ENCODE assay signal across 8 mouse cellular contexts in the genomic region with DNA sequence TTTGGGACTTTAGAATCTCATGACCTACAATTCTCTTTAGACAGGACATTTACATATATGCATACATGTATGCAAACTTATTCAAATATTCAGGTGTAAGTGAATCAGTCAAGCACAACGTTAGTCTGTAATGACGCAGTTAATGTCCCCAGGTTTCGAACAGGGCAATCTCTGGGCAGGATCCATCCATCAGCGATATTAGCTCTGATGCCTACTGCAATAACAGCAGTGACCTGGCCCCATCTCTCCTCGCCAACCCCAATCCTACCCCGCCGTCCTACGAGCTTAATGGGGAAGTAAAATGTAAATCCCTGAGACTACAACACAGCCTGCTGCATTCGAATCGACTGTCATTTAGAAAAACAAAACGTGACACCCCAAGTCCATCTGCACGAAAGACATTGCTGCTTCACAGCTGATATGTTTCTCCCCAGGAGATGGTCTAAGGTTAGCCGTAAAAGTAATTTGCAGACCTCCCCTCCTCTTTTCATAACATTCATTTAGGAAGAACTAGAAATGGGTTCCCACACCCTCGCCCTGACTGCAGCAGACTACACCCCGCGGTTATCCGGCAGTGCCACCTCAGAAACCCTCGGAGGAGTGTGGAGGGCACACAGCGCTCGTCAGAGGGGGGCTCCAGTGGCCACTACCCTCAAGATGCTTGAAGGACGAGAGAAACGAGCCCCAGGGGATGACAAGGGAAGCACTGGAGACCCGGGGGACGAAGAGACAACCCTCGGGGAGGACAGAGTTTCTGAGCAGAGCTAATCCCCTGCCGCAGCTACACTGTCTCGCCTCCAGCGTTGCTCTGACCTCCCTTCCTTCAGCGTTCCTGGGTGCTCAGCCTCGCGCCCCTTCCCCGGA. TPM values are rescaled to one million over a fixed set of nuclear protein-coding genes. Genes with fewer than 3 reads are reported as not detected.
A peak's percentile ranks its signal among the peaks of the same experiment; 100 is the strongest.
DNase-seq lines count a peak whose midpoint lies in the region; ATAC-seq and TF ChIP-seq lines count a peak whose summit lies in the region.

No protein-coding gene starts in this region.

- H3K27me3 ChIP-seq in forebrain, postnatal 0 days (ENCODE audit: insufficient read depth, low read length): no peaks in the 10 kb centered on the region
- H3K27me3 ChIP-seq in limb, embryonic 10.5 days (ENCODE audit: low read depth, poor library complexity, severe bottlenecking): no peaks in the 10 kb centered on the region
- no peaks in the 10 kb centered on the region for H3K27me3 ChIP-seq in midbrain, embryonic 15.5 days (replicated peaks)

- peak overlapping the region; percentile 88 for H3K27ac ChIP-seq in forebrain, postnatal 0 days (ENCODE audit: low read depth, low read length)
- peak overlapping the region; percentile 92 for H3K27ac ChIP-seq in limb, embryonic 10.5 days
- H3K27ac ChIP-seq in midbrain, embryonic 15.5 days: peak overlapping the region; percentile 90

- no peaks in the 10 kb centered on the region for H3K9me3 ChIP-seq in forebrain, postnatal 0 days (ENCODE audit: low read length)
- no peaks in the 10 kb centered on the region for H3K9me3 ChIP-seq in limb, embryonic 10.5 days (replicated peaks)
- no peaks in the 10 kb centered on the region for H3K9me3 ChIP-seq in midbrain, embryonic 15.5 days

- WGBS in forebrain, postnatal 0 days: 2% methylated on average over 29 of the region's 32 CpGs
- 2% methylated on average over 32 of the region's 32 CpGs for WGBS in limb, embryonic 10.5 days
- WGBS in midbrain, embryonic 15.5 days: under 1% methylated on average over 32 of the region's 32 CpGs

- peak; percentile 81 for ATAC-seq in forebrain, postnatal 0 days
- peak; percentile 85 for ATAC-seq in midbrain, embryonic 15.5 days (replicated peaks)

- H3K9ac ChIP-seq in forebrain, postnatal 0 days: peak overlapping the region; percentile 92
- peak overlapping the region; percentile 91 for H3K9ac ChIP-seq in midbrain, embryonic 15.5 days

- H3K4me1 ChIP-seq in forebrain, postnatal 0 days (ENCODE audit: insufficient read depth): peaks cover 16% of the 10 kb centered on the region; the same call in 1 of the 2 replicates
- peaks cover 17% of the 10 kb centered on the region for H3K4me1 ChIP-seq in limb, embryonic 10.5 days
- peaks cover 25% of the 10 kb centered on the region for H3K4me1 ChIP-seq in midbrain, embryonic 15.5 days

- no peaks in the 10 kb centered on the region for H3K36me3 ChIP-seq in forebrain, postnatal 0 days (ENCODE audit: insufficient read depth)
- no peaks in the 10 kb centered on the region for H3K36me3 ChIP-seq in limb, embryonic 10.5 days
- H3K36me3 ChIP-seq in midbrain, embryonic 15.5 days (replicated peaks): no peaks in the 10 kb centered on the region

- H3K4me3 ChIP-seq in forebrain, postnatal 0 days (ENCODE audit: low read depth, low read length): peak overlapping the region; percentile 79
- peak overlapping the region; percentile 83 for H3K4me3 ChIP-seq in limb, embryonic 10.5 days
- H3K4me3 ChIP-seq in midbrain, embryonic 15.5 days: peak overlapping the region; percentile 93

- TF ChIP-seq CTCF in forebrain, postnatal 0 days (IDR thresholded peaks at IDR 0.05; ENCODE audit: low read depth): 0 out of 2 replicates have a peak, but pooled peaks have one; percentile 19

- peak; percentile 14 for DNase-seq in adrenal gland, adult 2 months
- no peak for DNase-seq in adrenal gland, postnatal 4 days (ENCODE audit: low spot score in 2 of 2)
- DNase-seq in urinary bladder, postnatal 14 days (ENCODE audit: low spot score): peak; percentile 8
- DNase-seq in urinary bladder, adult 2 months (ENCODE audit: low spot score): no peak
- DNase-seq in forebrain, postnatal 0 days: peak; percentile 67
- no peak for DNase-seq in limb, embryonic 10.5 days (ENCODE audit: low spot score)
- no peak for DNase-seq in urinary bladder, adult 18-20 months (ENCODE audit: low spot score in 2 of 2)

- peak overlapping the region; percentile 54 for H3K4me2 ChIP-seq in forebrain, postnatal 0 days (ENCODE audit: low read depth)
- peak overlapping the region; percentile 68 for H3K4me2 ChIP-seq in midbrain, embryonic 15.5 days

RNA-seq across cellular contexts. Expression of a gene that starts 0.6 kb away (rescaled TPM):
- 100 to 1,000 TPM; 101 to 180 TPM for total RNA-seq in adrenal gland, adult 2 months (2021)
- polyA plus RNA-seq in adrenal gland, adult 2 months (2012; rRNA removed): 46.7 and 86.7 TPM in 2 replicates
- 10 to 100 TPM; 96.6 to 99.5 TPM for total RNA-seq in adrenal gland, postnatal 4 days (2021)
- polyA plus RNA-seq in urinary bladder, adult 2 months (2012; rRNA removed): 27.8 and 30.2 TPM in 2 replicates
- total RNA-seq in forebrain, postnatal 0 days (2014; rRNA removed): 106 and 134 TPM in 2 replicates
- 121 and 184 TPM in 2 replicates for polyA plus RNA-seq in forebrain, postnatal 0 days (2015; fragmentation: Nextera tagmentation; extraction: Ambion mirVana)
- 49.4 and 56.1 TPM in 2 replicates for polyA plus RNA-seq in limb, embryonic 10.5 days (2016; fragmentation: Nextera tagmentation; extraction: Ambion mirVana)
- polyA plus RNA-seq in midbrain, embryonic 15.5 days (2015; fragmentation: Nextera tagmentation; extraction: Ambion mirVana): 203 and 209 TPM in 2 replicates

RNA-seq across cellular contexts. Expression of a gene that starts 13.3 kb away (rescaled TPM):
- total RNA-seq in adrenal gland, adult 2 months (2021): 10 to 100 TPM; 47.2 to 54.9 TPM
- 4.5 and 4.6 TPM in 2 replicates for polyA plus RNA-seq in adrenal gland, adult 2 months (2012; rRNA removed)
- total RNA-seq in adrenal gland, postnatal 4 days (2021): 10 to 100 TPM; 53.1 to 54.3 TPM
- 43.7 and 53.1 TPM in 2 replicates for polyA plus RNA-seq in urinary bladder, adult 2 months (2012; rRNA removed)
- 202 and 208 TPM in 2 replicates for total RNA-seq in forebrain, postnatal 0 days (2014; rRNA removed)
- polyA plus RNA-seq in forebrain, postnatal 0 days (2015; fragmentation: Nextera tagmentation; extraction: Ambion mirVana): 228 and 234 TPM in 2 replicates
- polyA plus RNA-seq in limb, embryonic 10.5 days (2016; fragmentation: Nextera tagmentation; extraction: Ambion mirVana): 60.8 and 68.1 TPM in 2 replicates
- polyA plus RNA-seq in midbrain, embryonic 15.5 days (2015; fragmentation: Nextera tagmentation; extraction: Ambion mirVana): 223 and 225 TPM in 2 replicates

Comparison
In these comparisons a context has a peak if more than half of its experiments do, and no peak if none do; other contexts are left out.
1. DNase-seq: peak in adrenal gland, adult 2 months (single experiment), urinary bladder, postnatal 14 days (single experiment) and forebrain, postnatal 0 days (single experiment); none in adrenal gland, postnatal 4 days (0 of 2), urinary bladder, adult 2 months (single experiment), limb, embryonic 10.5 days (single experiment) and urinary bladder, adult 18-20 months (0 of 2).
2. Peak in every context shown above with its lines, with median percentiles within 50 percentile points of each other: H3K27ac ChIP-seq and H3K4me3 ChIP-seq.